Comparison of ENCODE assay signal across 26 mouse cellular contexts in the genomic region with DNA sequence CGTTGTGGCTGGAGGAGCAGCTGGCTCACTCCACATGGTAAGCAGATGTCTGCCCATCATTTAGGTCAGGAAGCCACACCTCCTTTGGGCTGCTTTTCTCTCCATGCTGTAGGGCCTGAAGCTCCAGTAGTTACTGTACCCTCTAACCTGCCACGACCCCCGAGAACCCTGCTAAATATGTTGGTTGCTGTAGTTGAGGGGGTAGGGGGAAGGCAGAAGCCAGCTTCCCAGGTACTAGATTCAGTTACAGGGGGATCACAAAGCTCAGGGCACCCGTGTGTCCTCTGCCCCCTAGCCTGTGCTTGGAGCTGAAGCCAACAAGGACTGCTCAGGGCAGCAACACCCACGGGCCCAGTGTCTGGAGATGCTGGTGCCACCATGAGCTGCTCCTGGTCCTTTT. TPM values are rescaled to one million over a fixed set of nuclear protein-coding genes. Genes with fewer than 3 reads are reported as not detected.
DNase-seq lines count a peak whose midpoint lies in the region; ATAC-seq lines count a peak whose summit lies in the region.
"Had no signal": no experiment of that assay in that cellular context is flagged by ENCODE, and none has a peak within 500 bp of the region (broad histone marks: within the 10 kb centered on the region; RNA-seq: fewer than 3 reads in every experiment).

No protein-coding gene starts in this region.

- H3K27ac ChIP-seq in limb, embryonic 12.5 days, result peak overlapping the region; percentile 12; the same call in 1 of the 2 replicates
- H3K27ac ChIP-seq: embryonic facial prominence, embryonic 13.5 days; gastrocnemius, adult 2 months; hindbrain, embryonic 12.5 days; liver, embryonic 13.5 days had no signal

- no peak overlapping the region for H3K9ac ChIP-seq in limb, embryonic 12.5 days (replicated peaks)
- H3K9ac ChIP-seq: heart, embryonic 15.5 days; hindbrain, embryonic 12.5 days; liver, embryonic 13.5 days had no signal

- H3K36me3 ChIP-seq in limb, embryonic 12.5 days, result peaks cover 48% of the 10 kb centered on the region

- peak; percentile 17 for DNase-seq in lung, postnatal 10 days
- no peak for DNase-seq in lung, postnatal 14 days
- DNase-seq in 3T3-L1 (ENCODE audit: low read depth, low spot score) (peak; percentile 63), MN1 (ENCODE audit: low spot score) (peak; percentile 41)
- no peak for DNase-seq in ovary, adult 18-20 months (ENCODE audit: low spot score)
- no peak for DNase-seq in gastrocnemius, postnatal 14 days
- DNase-seq: adrenal gland, postnatal 10 days; cerebellum, adult 9-10 months; embryo, embryonic 11 days; gastrocnemius, adult 2 months; kidney, adult 9 months; kidney, postnatal 10 days; layer of hippocampus, adult 9-11 months; liver, embryonic 13.5 days; lung, adult 18-20 months had no signal

- intact Hi-C loops in gastrocnemius, postnatal 14 days (cut with DNase I; ENCODE audit: low total_unique reads), result loop anchor here (10.0 kb wide), 1 partner anchor 99 kb away; a partner anchor contains a TSS

- H3K4me1 ChIP-seq in limb, embryonic 12.5 days (replicated peaks), result peaks cover 42% of the 10 kb centered on the region

- H3K4me3 ChIP-seq in limb, embryonic 12.5 days (replicated peaks), result no peak overlapping the region
- H3K4me3 ChIP-seq: embryonic facial prominence, embryonic 13.5 days; erythroblast, embryonic 14.5 days; gastrocnemius, adult 2 months; heart, embryonic 15.5 days; hindbrain, embryonic 12.5 days; liver, embryonic 13.5 days had no signal

- 54% methylated on average over 5 of the region's 5 CpGs for WGBS in limb, embryonic 12.5 days

- no peaks in the 10 kb centered on the region; the same call in none of the 2 replicates for H3K27me3 ChIP-seq in limb, embryonic 12.5 days
- H3K27me3 ChIP-seq: CH12.LX; embryonic facial prominence, embryonic 13.5 days; heart, embryonic 15.5 days; hindbrain, embryonic 12.5 days; liver, embryonic 13.5 days; Patski had no signal

- no peaks in the 10 kb centered on the region for H3K9me3 ChIP-seq in limb, embryonic 12.5 days
- H3K9me3 ChIP-seq: embryonic facial prominence, embryonic 13.5 days; heart, embryonic 15.5 days; hindbrain, embryonic 12.5 days; liver, embryonic 13.5 days had no signal

- H3K4me2 ChIP-seq in limb, embryonic 12.5 days, result no peak overlapping the region
- H3K4me2 ChIP-seq: embryonic facial prominence, embryonic 13.5 days; heart, embryonic 15.5 days; hindbrain, embryonic 12.5 days; liver, embryonic 13.5 days; midbrain, embryonic 11.5 days had no signal

- no peak for ATAC-seq in limb, embryonic 12.5 days (ENCODE audit: insufficient number of reproducible peaks, insufficient read depth, low FRiP score, low TSS enrichment, low read depth)
- ATAC-seq: forebrain, embryonic 16.5 days; intestine, embryonic 16.5 days; lung, postnatal 0 days; Patski had no signal

RNA-seq across cellular contexts. Expression of a gene that starts 2.6 kb away (rescaled TPM):
- polyA plus RNA-seq in limb, embryonic 12.5 days (2016; fragmentation: Nextera tagmentation; extraction: Ambion mirVana), result 2.1 and 3.0 TPM in 2 replicates
- total RNA-seq in gastrocnemius, postnatal 14 days (2021), result 1 to 10 TPM; 3.3 to 3.5 TPM

RNA-seq across cellular contexts. Expression of a gene that starts 5.2 kb away (rescaled TPM):
- polyA plus RNA-seq in limb, embryonic 12.5 days (2016; fragmentation: Nextera tagmentation; extraction: Ambion mirVana), result 86.9 and 90.8 TPM in 2 replicates
- total RNA-seq in gastrocnemius, postnatal 14 days (2021), result 10 to 100 TPM; 41.8 to 49.5 TPM

RNA-seq across cellular contexts. Expression of a gene that starts 6.5 kb away (rescaled TPM):
- polyA plus RNA-seq in limb, embryonic 12.5 days (2016; fragmentation: Nextera tagmentation; extraction: Ambion mirVana), result 6.0 and 7.9 TPM in 2 replicates
- total RNA-seq in gastrocnemius, postnatal 14 days (2021), result 10 to 100 TPM; 21.2 to 21.3 TPM

RNA-seq across cellular contexts. Expression of a gene that starts 34.5 kb away (rescaled TPM):
- 54.0 and 60.3 TPM in 2 replicates for polyA plus RNA-seq in limb, embryonic 12.5 days (2016; fragmentation: Nextera tagmentation; extraction: Ambion mirVana)
- 10 to 100 TPM in 1 of 2 experiments, 1 to 10 TPM in 1; 9.1 to 11.6 TPM for total RNA-seq in gastrocnemius, postnatal 14 days (2021)

RNA-seq across cellular contexts. Expression of a gene that starts 46.7 kb away (rescaled TPM):
- 33.2 and 36.6 TPM in 2 replicates for polyA plus RNA-seq in limb, embryonic 12.5 days (2016; fragmentation: Nextera tagmentation; extraction: Ambion mirVana)
- total RNA-seq in gastrocnemius, postnatal 14 days (2021), result 10 to 100 TPM; 61.6 to 65.3 TPM

Comparison
In these comparisons a context has a peak if more than half of its experiments do, and no peak if none do; other contexts are left out.
1. DNase-seq: peak in lung, postnatal 10 days (single experiment), 3T3-L1 (single experiment) and MN1 (single experiment); none in lung, postnatal 14 days (single experiment), ovary, adult 18-20 months (single experiment) and gastrocnemius, postnatal 14 days (single experiment).